Mouse (Mus musculus): ENCODE data around the gene Il1r1.

Il1r1 gene

GRCm38 (mm10) chr1:40358351-40358750 lies 133.5 kb downstream of the Il1r1 start:
- in situ Hi-C loops (cut with MboI; ENCODE audit: unreplicated experiment in 2 of 2): loop anchor here in 1 of 2 experiments (10.0 kb wide), 1 partner anchor 224 kb away; no protein-coding TSS in a partner anchor

- in situ Hi-C loops (cut with MboI; ENCODE audit: unreplicated experiment in 2 of 2): loop anchor here in 1 of 2 experiments (10.0 kb wide), 1 partner anchor 224 kb away; no protein-coding TSS in a partner anchor
These were observed 133.9 kb downstream of the Il1r1 start for GRCm38 (mm10) chr1:40358771-40359181.

GRCm38 (mm10) chr1:40359731-40360130 lies 134.9 kb downstream of the Il1r1 start:
- in situ Hi-C loops (cut with MboI; ENCODE audit: unreplicated experiment in 2 of 2): loop anchor here in 1 of 2 experiments (10.0 kb wide), 1 partner anchor 225 kb away; no protein-coding TSS in a partner anchor

- in situ Hi-C loops (cut with MboI; ENCODE audit: unreplicated experiment in 2 of 2): no loop called here
These were observed 136.1 kb downstream of the Il1r1 start for GRCm38 (mm10) chr1:40360969-40361368.

- in situ Hi-C loops (cut with MboI; ENCODE audit: unreplicated experiment in 2 of 2): no loop called here
These were observed 136.7 kb downstream of the Il1r1 start for GRCm38 (mm10) chr1:40361596-40361995.

GRCm38 (mm10) chr1:40362784-40363183 lies 137.9 kb downstream of the Il1r1 start:
- in situ Hi-C loops (cut with MboI; ENCODE audit: unreplicated experiment in 2 of 2): no loop called here
